Mouse (Mus musculus): ENCODE measurements around the gene Gga3. TPM values are rescaled to one million over a fixed set of nuclear protein-coding genes. Genes with fewer than 3 reads are reported as not detected.

Gga3 gene
- polyA plus RNA-seq, 1 experiment, result 55.4 TPM

DNA sequence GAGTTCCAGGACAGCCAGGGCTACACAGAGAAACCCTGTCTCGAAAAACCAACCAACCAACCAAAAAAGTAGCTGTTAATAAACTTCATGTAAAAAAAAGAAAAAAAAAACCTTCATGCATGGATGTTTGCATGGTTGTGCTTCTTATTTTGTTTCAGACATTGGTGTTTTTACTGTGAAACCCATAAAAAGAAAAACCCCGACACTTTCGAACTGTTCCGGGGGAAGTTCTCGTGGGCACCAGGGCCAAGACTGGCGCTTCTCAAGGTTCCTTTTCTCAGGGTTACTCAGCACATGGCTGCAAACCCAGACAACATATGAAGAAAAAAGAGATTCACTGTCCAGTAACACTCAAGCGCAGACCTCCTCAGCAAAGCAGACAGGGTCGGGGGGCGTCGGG is 29.0 kb upstream of the Gga3 start:
- Histone ChIP-seq H3K27ac (ENCODE audit: insufficient read depth, low read length) (no peak overlapping the region), H3K4me3 (ENCODE audit: insufficient read depth, low read length) (no peak overlapping the region), H3K4me1 (ENCODE audit: control insufficient read depth, insufficient read depth, low read length) (no peaks in the 10 kb centered on the region)
- TF ChIP-seq CTCF (IDR thresholded peaks at IDR 0.05; ENCODE audit: extremely low read depth, insufficient read depth, low read length) (no peak), POLR2A (IDR thresholded peaks at IDR 0.05; ENCODE audit: extremely low read depth, insufficient read depth, low read length) (no peak)

DNA sequence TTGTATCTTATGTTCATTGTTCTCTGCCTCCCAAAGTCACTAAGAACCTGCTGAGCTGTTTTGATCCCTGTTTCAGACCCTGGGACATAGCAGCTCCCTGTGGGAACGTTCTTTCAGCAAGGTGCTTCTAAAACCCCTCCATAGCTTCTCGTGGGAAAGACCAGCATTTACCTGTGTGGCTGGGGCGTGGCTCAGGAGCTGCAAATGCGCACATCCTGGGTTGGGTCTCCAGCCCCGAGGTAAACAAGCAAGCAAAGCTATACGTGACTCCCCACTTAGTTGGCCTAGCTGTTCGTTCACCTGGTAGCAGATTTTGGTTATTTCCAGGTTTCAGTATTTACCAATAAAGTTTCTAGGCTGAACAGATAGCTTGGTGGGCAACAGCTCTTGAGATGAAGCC is 28.4 kb upstream of the Gga3 start:
- peaks cover under 1% of the 10 kb centered on the region; the same call in 1 of the 2 replicates for H3K4me1 ChIP-seq (ENCODE audit: control insufficient read depth, insufficient read depth, low read length)
- no peak for TF ChIP-seq POLR2A (IDR thresholded peaks at IDR 0.05; ENCODE audit: extremely low read depth, insufficient read depth, low read length)
- TF ChIP-seq CTCF (IDR thresholded peaks at IDR 0.05; ENCODE audit: extremely low read depth, insufficient read depth, low read length), result no peak
- no peak overlapping the region for H3K27ac ChIP-seq (ENCODE audit: insufficient read depth, low read length)
- no peak overlapping the region for H3K4me3 ChIP-seq (ENCODE audit: insufficient read depth, low read length)

DNA sequence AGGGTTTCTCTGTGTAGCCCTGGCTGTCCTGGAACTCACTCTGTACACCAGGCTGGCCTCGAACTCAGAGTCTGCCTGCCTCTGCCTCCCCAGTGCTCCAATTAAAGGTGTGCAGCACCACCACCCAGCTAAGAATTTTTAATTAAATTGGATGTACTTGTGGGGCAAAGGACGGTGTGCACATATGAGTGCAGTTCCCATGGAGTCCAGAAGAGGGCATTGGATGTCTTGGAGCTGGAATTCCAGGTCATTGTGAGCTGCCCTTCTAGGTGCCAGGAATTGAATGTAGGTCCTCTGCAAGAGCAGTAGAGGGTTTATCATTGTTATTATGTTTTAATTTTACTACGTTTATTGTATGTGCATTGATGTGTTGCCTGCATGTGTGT is 27.6 kb upstream of the Gga3 start:
- peaks cover 1% of the 10 kb centered on the region; the same call in 1 of the 2 replicates for H3K4me1 ChIP-seq (ENCODE audit: control insufficient read depth, insufficient read depth, low read length)
- no peak overlapping the region for H3K27ac ChIP-seq (ENCODE audit: insufficient read depth, low read length)
- H3K4me3 ChIP-seq (ENCODE audit: insufficient read depth, low read length), result no peak overlapping the region
- TF ChIP-seq CTCF (IDR thresholded peaks at IDR 0.05; ENCODE audit: extremely low read depth, insufficient read depth, low read length) (peak; percentile 69), POLR2A (IDR thresholded peaks at IDR 0.05; ENCODE audit: extremely low read depth, insufficient read depth, low read length) (no peak)

DNA sequence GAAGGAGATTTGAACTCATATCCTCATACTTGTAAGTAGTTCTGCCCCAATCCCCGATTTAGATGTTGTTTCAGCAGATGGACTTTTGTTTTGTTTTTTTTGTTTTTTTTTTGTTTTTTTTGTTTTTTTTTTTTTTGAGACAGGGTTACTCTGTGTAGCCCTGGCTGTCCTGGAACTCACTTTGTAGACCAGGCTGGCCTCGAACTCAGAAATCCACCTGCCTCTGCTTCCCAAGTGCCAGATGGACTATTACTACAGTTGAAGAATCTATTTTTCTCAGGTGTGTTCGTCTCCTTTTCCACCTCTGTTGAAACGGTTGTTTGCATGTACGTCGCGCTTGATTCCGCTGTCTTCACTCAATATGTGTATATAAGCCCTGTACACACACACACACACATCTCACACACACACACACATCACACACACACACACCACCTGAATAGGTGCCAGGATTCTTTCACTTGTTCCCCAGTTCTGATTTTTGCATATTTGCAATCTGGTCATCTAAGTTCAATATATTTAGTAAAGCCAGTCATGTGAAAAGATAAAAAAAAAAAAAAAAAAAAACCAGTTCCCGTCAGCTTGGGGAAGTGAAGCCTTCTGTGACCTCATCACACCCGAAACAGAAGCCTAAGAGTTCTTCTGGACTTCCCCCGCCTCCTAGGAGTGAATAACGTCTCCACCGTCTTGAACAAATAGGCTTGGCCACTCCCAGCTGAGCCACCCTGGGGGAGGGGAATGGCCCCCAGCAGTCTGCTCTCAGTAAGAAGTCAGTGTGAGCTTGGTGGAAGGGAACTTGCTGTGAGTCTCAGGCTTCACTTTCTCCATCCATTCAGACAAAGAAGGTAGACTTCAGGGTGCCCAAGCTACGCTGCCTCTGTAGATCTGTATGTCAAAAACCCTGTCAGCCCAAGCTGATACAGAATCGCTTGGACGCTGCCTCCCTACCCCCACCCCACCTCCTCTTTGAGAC is 27.0 kb upstream of the Gga3 start:
- Histone ChIP-seq H3K4me3 (ENCODE audit: insufficient read depth, low read length) (no peak overlapping the region), H3K27ac (ENCODE audit: insufficient read depth, low read length) (no peak overlapping the region), H3K4me1 (ENCODE audit: control insufficient read depth, insufficient read depth, low read length) (peaks cover 1% of the 10 kb centered on the region; the same call in 1 of the 2 replicates)
- no peak for TF ChIP-seq POLR2A (IDR thresholded peaks at IDR 0.05; ENCODE audit: extremely low read depth, insufficient read depth, low read length)

DNA sequence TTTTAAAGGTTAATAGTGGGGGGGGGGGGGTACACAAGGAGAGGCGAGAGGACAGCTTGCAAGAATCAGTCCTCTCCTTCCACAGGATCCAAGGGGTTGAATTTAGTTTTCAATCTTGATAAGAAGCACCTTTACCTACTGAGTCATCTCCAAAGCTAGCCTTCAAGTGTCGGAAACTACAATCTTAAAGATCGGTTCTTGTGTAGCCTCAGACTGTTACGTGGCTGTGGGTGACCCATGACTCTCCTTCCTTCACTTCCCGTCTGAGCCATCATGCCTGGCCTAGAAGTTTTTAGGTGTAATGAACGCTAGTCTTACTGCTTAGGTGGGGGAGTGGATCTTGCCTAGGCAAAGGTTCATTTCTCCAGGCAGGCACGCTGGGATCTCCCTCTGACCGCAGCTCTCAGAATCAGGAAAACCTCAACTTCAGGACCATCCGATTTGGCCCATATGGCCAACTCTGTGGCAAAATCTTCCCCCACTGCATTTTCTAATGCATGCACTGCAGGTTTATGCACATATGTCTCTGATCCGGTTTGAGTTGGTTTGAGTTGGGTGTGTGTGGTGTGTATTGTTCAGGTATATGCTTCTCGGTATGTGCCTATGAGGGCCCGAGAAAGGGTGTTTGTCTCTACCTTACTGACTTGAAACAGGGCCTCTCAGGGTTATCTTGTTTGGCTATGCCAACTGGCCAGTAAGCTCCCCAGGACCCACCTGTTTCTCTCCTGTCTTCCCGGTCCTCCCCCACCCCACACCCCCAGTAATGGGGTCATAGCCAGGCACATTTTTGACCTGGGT is 26.1 kb upstream of the Gga3 start:
- Histone ChIP-seq H3K4me3 (ENCODE audit: insufficient read depth, low read length) (no peak overlapping the region), H3K4me1 (ENCODE audit: control insufficient read depth, insufficient read depth, low read length) (peaks cover 1% of the 10 kb centered on the region; the same call in 1 of the 2 replicates), H3K27ac (ENCODE audit: insufficient read depth, low read length) (no peak overlapping the region)
- TF ChIP-seq CTCF (IDR thresholded peaks at IDR 0.05; ENCODE audit: extremely low read depth, insufficient read depth, low read length) (no peak), POLR2A (IDR thresholded peaks at IDR 0.05; ENCODE audit: extremely low read depth, insufficient read depth, low read length) (no peak)

DNA sequence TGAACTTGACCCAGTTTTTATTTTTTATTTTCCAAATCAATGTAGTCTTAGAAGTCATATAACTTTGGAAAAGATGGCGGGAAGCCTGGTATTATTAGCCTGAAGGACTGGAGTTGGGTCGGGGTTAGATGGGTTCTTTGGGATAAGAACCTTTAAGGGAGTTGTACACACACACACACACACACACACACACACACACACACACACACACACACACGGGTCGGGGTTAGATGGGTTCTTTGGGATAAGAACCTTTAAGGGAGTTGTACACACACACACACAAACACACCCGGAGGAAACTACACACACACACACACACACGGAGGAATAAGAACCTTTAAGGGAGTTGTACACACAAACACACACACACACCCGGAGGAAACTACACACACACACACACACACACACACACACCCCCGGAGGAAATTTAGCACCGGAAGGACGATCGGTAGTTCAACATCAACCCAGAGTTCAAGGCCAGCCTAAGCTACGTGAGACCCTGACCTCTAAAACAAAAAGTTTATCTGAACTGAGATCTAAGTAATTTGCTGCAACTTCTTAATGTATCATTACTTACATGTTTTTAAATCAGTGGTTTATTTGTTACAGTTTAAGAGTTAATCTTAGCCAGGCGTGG is 24.7 kb upstream of the Gga3 start:
- peak overlapping the region; percentile 61; the same call in 1 of the 2 replicates for H3K4me3 ChIP-seq (ENCODE audit: insufficient read depth, low read length)
- no peak for TF ChIP-seq CTCF (IDR thresholded peaks at IDR 0.05; ENCODE audit: extremely low read depth, insufficient read depth, low read length)
- no peak for TF ChIP-seq POLR2A (IDR thresholded peaks at IDR 0.05; ENCODE audit: extremely low read depth, insufficient read depth, low read length)
- no peak overlapping the region for H3K27ac ChIP-seq (ENCODE audit: insufficient read depth, low read length)
- peaks cover 1% of the 10 kb centered on the region; the same call in 1 of the 2 replicates for H3K4me1 ChIP-seq (ENCODE audit: control insufficient read depth, insufficient read depth, low read length)

GRCm38 (mm10) chr11:115627705-115628464 is 24.0 kb upstream of the Gga3 start, which contains the start of gene Slc25a19:
Gene Slc25a19 (minus strand): TSS chr11:115628295.
- Histone ChIP-seq H3K27ac (ENCODE audit: insufficient read depth, low read length) (no peak within 1 kb of the TSS), H3K4me3 (ENCODE audit: insufficient read depth, low read length) (peak within 1 kb of the TSS; percentile 61), H3K4me1 (ENCODE audit: control insufficient read depth, insufficient read depth, low read length) (peaks cover 1% of the 10 kb centered on the region; the same call in 1 of the 2 replicates)
- TF ChIP-seq CTCF (IDR thresholded peaks at IDR 0.05; ENCODE audit: extremely low read depth, insufficient read depth, low read length) (no peak), POLR2A (IDR thresholded peaks at IDR 0.05; ENCODE audit: extremely low read depth, insufficient read depth, low read length) (peak; percentile 77; the same call in 1 of the 2 replicates)

DNA sequence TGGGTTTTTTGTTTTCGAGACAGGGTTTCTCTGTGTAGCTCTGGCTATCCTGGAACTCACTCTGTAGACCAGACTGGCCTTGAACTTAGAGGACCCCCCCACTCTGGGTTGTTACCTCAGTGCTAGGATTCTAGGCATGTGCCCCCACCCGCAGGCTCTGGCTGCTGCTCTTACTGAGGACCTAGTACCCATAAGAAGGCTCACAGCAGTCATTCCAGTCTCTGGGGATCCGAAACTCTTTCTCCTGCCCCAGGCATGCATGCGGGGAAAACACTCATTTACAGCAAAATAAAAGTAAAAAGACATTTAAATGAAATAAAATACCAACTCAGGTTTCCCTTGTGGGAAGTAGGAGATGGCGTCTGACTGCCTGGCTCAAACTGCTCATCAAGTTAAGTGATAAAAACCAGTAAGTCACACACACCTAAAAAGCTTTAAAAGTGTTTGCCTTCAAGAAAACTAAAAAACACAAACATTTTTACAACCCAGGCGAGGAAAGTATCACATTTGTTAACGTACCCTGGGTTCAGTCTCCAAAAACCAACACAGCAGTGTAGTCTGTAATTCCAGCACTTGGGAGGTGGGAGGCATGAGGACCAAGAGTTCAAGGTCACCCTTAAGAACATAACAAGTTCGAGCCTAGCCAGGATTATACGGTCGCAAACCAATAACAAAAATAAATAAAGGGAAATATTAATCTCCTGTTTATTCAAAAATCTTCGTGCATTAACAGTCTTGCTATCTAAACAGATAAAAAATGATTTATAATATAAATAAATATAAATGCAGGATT is 23.2 kb upstream of the Gga3 start:
- no peak overlapping the region for H3K27ac ChIP-seq (ENCODE audit: insufficient read depth, low read length)
- peak overlapping the region; percentile 61 for H3K4me3 ChIP-seq (ENCODE audit: insufficient read depth, low read length)
- TF ChIP-seq POLR2A (IDR thresholded peaks at IDR 0.05; ENCODE audit: extremely low read depth, insufficient read depth, low read length) (no peak), CTCF (IDR thresholded peaks at IDR 0.05; ENCODE audit: extremely low read depth, insufficient read depth, low read length) (no peak)
- H3K4me1 ChIP-seq (ENCODE audit: control insufficient read depth, insufficient read depth, low read length), result peaks cover 1% of the 10 kb centered on the region; the same call in 1 of the 2 replicates
